Mouse (Mus musculus) lung, embryonic 15.5 days (tissue): ENCODE data around the gene Ttll11. TPM values are rescaled to one million over a fixed set of nuclear protein-coding genes. Genes with fewer than 3 reads are reported as not detected.

Experiments used
- ATAC-seq: fragments of 200-750 bp; cut with Nextera tagmentation; 2 replicates; pipeline ENCODE4 v1.8.0; 2017; ENCODE audit warnings: moderate number of reproducible peaks, borderline replicate concordance; ENCODE audit not compliant: low FRiP score, low TSS enrichment; ENCODE audit errors: extremely low read depth
- H3K27ac ChIP-seq: fragments of 300-500 bp; sonication (generic); 2 replicates; pipeline ENCODE4 v1.5.1; 2015; ENCODE audit warnings: moderate library complexity, mild to moderate bottlenecking, inconsistent platforms
- H3K27me3 ChIP-seq: fragments of 300-500 bp; sonication (generic); 2 replicates; pipeline ENCODE4 v1.6.1; 2015; ENCODE audit warnings: inconsistent platforms
- H3K36me3 ChIP-seq: fragments of 300-500 bp; sonication (generic); 2 replicates; pipeline ENCODE4 v1.6.1; 2015; ENCODE audit warnings: inconsistent platforms
- H3K4me1 ChIP-seq: fragments of 300-500 bp; sonication (generic); 2 replicates; pipeline ENCODE4 v1.6.1; 2015; ENCODE audit warnings: inconsistent platforms
- H3K4me2 ChIP-seq: fragments of 300-500 bp; sonication (generic); 2 replicates; pipeline ENCODE4 v1.6.1; 2015; ENCODE audit warnings: inconsistent platforms, mild to moderate bottlenecking, moderate library complexity
- H3K4me3 ChIP-seq: fragments of 300-500 bp; sonication (generic); 2 replicates; pipeline ENCODE4 v1.5.1; 2015; ENCODE audit warnings: mild to moderate bottlenecking, inconsistent platforms
- H3K9ac ChIP-seq: fragments of 300-500 bp; sonication (generic); 2 replicates; pipeline ENCODE4 v1.6.1; 2015; ENCODE audit warnings: inconsistent platforms
- H3K9me3 ChIP-seq: fragments of 300-500 bp; sonication (generic); 2 replicates; pipeline ENCODE4 v1.6.1; 2016; ENCODE audit warnings: inconsistent platforms
- WGBS: fragments of 180-500 bp; shearing (Covaris S2); methylation state at CpG from one replicate; pipeline ENCODE4 v1.1.7; 2015; 5-methylcytosine and 5-hydroxymethylcytosine counted together
- polyA plus RNA-seq: library from polyadenylated mRNA; unstranded; fragments of >200 nt; fragmentation: Nextera tagmentation; extraction: Ambion mirVana; gene quantifications from 2 replicates; pipeline ENCODE4 v1.2.1, GENCODE M21; 2015

The Ttll11 gene
- polyA plus RNA-seq, 1 experiment from 2014 or later = 0.77 TPM

DNA sequence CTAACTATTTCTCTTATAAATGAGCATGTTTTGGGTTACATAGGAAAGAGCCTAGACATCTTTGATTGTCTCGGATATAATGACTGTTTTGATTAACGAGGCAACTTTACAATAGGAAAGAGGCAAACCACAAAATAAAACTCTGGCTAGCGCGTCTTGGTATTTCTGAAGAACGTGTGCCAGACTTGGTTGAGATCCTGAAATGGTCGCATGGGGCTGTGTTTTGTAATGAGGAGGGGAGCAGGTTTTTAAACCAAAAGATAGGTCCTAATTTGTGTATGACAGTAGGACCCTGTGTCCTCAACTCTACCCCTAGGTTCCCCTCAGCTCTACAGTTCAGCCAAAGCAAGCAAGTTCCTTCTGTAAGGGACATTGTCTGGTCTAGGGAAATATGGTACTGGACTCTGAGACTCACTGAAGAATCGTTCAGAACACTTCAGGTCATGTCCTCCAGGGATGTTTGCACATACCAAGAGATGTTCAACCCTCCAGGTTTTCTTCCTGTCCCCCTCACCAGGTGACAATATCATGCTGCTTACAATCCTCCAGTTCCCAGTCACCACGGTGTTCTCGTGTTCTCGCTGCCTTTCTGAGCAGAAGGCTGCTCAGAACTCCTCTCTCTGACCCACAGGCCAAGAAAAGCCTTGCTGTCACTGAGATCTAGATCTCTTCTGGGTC lies 147.7 kb downstream of the Ttll11 start:
- Histone ChIP-seq H3K27me3 (no peaks in the 10 kb centered on the region), H3K4me1 (peaks cover 9% of the 10 kb centered on the region; the same call in 1 of the 2 replicates), H3K9me3 (0 out of 2 replicates have a peak, but pooled peaks cover 5% of the 10 kb centered on the region), H3K4me2 (no peak overlapping the region), H3K27ac (no peak overlapping the region), H3K36me3 (no peaks in the 10 kb centered on the region), H3K4me3 (no peak overlapping the region), H3K9ac (no peak overlapping the region)
- no peak for ATAC-seq
- WGBS = 66% methylated on average over 10 of the region's 10 CpGs

DNA sequence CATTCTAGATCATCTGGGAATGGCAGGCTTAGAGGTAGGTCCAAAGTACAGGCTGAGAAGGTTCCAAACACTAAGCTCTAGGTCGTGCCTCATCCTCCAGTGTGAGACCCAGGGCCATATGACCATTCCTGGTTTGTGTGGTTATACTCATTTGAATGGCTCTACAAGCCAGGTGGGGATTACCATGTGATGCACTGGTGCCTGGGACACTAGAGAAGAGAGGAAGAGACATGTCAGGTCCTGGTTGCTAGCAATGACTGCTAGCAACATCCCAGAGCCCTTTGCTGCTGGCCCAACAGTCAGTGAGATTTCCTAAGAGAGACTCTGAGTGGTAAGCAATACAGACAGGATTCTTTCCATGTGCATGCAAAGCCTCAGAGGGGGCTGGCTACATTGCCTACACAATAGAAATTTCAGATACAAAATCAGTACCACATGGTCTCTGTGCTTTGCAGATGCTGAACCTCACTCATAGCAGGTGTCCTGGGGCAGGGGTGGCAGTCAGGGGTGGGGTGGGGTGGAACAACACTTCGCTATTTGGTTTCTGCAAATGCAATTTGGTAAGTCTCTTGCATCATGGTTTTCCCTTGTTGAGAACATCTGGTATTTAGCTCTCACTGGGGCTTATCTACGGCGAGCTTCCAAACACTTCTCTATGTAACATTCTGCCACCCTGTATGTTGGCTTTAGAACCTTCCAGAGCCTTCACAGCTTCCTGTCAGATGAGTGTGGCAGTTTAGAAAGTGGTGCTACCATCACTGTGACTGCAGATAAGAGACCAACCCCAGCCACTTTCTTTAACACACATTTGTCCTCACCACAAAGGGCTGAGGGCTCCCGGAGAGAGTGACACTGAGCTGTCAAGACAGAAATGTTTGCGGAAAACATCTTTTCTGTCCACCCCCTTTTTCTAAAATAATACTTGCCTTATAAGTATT lies 148.5 kb downstream of the Ttll11 start:
- H3K27me3 ChIP-seq = no peaks in the 10 kb centered on the region
- no peaks in the 10 kb centered on the region for H3K36me3 ChIP-seq
- ATAC-seq = no peak
- no peaks in the 10 kb centered on the region for H3K9me3 ChIP-seq
- WGBS = 53% methylated on average over 6 of the region's 6 CpGs
- no peak overlapping the region for H3K9ac ChIP-seq
- peaks cover 9% of the 10 kb centered on the region; the same call in 1 of the 2 replicates for H3K4me1 ChIP-seq
- H3K4me3 ChIP-seq = no peak overlapping the region
- no peak overlapping the region for H3K4me2 ChIP-seq
- no peak overlapping the region for H3K27ac ChIP-seq

DNA sequence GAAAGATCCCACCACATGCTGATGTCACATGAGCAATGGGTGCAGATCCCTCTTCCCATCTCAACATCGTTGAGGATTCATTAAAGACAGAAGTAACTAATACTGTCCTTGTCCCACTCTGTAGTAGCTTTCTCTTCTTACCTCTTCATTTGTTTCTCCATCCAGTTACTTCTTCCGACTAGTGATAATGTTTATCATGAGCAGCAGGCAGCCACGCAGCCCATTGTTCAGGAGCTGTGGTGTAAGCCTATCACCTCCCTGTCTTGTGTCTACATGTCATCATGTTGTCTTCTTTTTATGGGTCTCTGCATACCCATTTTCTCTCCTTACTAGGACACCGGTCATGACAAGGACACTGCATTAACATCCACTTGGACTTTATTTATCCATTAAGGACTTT lies 150.6 kb downstream of the Ttll11 start:
- WGBS = 91% methylated on average over 4 of the region's 4 CpGs
- no peak overlapping the region for H3K27ac ChIP-seq
- no peak overlapping the region for H3K4me2 ChIP-seq
- no peaks in the 10 kb centered on the region for H3K27me3 ChIP-seq
- no peaks in the 10 kb centered on the region for H3K9me3 ChIP-seq
- no peak for ATAC-seq
- peaks cover 9% of the 10 kb centered on the region; the same call in 1 of the 2 replicates for H3K4me1 ChIP-seq
- H3K4me3 ChIP-seq = no peak overlapping the region
- H3K36me3 ChIP-seq = no peaks in the 10 kb centered on the region
- H3K9ac ChIP-seq = no peak overlapping the region

GRCm38 (mm10) chr2:35827886-35828285 lies 151.8 kb downstream of the Ttll11 start:
- no peak overlapping the region for H3K27ac ChIP-seq
- H3K27me3 ChIP-seq = no peaks in the 10 kb centered on the region
- no peaks in the 10 kb centered on the region for H3K36me3 ChIP-seq
- ATAC-seq = no peak
- H3K4me2 ChIP-seq = no peak overlapping the region
- H3K9me3 ChIP-seq = no peaks in the 10 kb centered on the region
- 61% methylated on average over 4 of the region's 4 CpGs for WGBS
- peaks cover 6% of the 10 kb centered on the region; the same call in 1 of the 2 replicates for H3K4me1 ChIP-seq
- no peak overlapping the region for H3K4me3 ChIP-seq
- no peak overlapping the region for H3K9ac ChIP-seq

- Histone ChIP-seq H3K27ac (no peak overlapping the region), H3K27me3 (no peaks in the 10 kb centered on the region), H3K9me3 (no peaks in the 10 kb centered on the region), H3K4me3 (no peak overlapping the region), H3K9ac (no peak overlapping the region), H3K4me2 (no peak overlapping the region), H3K4me1 (no peaks in the 10 kb centered on the region), H3K36me3 (no peaks in the 10 kb centered on the region)
- ATAC-seq = no peak
- 63% methylated on average over 7 of the region's 7 CpGs for WGBS
Measured at GRCm38 (mm10) chr2:35825157-35825556, 154.6 kb downstream of the Ttll11 start.

- no peak overlapping the region for H3K9ac ChIP-seq
- ATAC-seq = no peak
Measured at GRCm38 (mm10) chr2:35823589-35823988, 156.1 kb downstream of the Ttll11 start.

GRCm38 (mm10) chr2:35818883-35819282 lies 160.8 kb downstream of the Ttll11 start:
- H3K9ac ChIP-seq = no peak overlapping the region
- no peaks in the 10 kb centered on the region for H3K4me1 ChIP-seq
- H3K4me3 ChIP-seq = no peak overlapping the region
- H3K36me3 ChIP-seq = no peaks in the 10 kb centered on the region
- no peaks in the 10 kb centered on the region for H3K9me3 ChIP-seq
- H3K27ac ChIP-seq = no peak overlapping the region
- H3K27me3 ChIP-seq = no peaks in the 10 kb centered on the region
- 34% methylated on average over 2 of the region's 2 CpGs for WGBS
- no peak for ATAC-seq
- H3K4me2 ChIP-seq = no peak overlapping the region

More at GRCm38 (mm10) chr2:35823589-35823988, 156.1 kb downstream of the Ttll11 start:
- WGBS = 83% methylated on average over 6 of the region's 6 CpGs
- no peak overlapping the region for H3K27ac ChIP-seq
- no peaks in the 10 kb centered on the region for H3K4me1 ChIP-seq
- H3K4me2 ChIP-seq = no peak overlapping the region
- no peaks in the 10 kb centered on the region for H3K27me3 ChIP-seq
- no peak overlapping the region for H3K4me3 ChIP-seq
- H3K36me3 ChIP-seq = no peaks in the 10 kb centered on the region
- H3K9me3 ChIP-seq = no peaks in the 10 kb centered on the region

GRCm38 (mm10) chr2:35816056-35816661 lies 163.6 kb downstream of the Ttll11 start:
- Histone ChIP-seq H3K36me3 (no peaks in the 10 kb centered on the region), H3K9me3 (no peaks in the 10 kb centered on the region), H3K4me2 (no peak overlapping the region), H3K9ac (no peak overlapping the region), H3K27me3 (no peaks in the 10 kb centered on the region), H3K4me3 (no peak overlapping the region), H3K4me1 (no peaks in the 10 kb centered on the region), H3K27ac (no peak overlapping the region)
- WGBS = 57% methylated on average over 5 of the region's 5 CpGs
- no peak for ATAC-seq

DNA sequence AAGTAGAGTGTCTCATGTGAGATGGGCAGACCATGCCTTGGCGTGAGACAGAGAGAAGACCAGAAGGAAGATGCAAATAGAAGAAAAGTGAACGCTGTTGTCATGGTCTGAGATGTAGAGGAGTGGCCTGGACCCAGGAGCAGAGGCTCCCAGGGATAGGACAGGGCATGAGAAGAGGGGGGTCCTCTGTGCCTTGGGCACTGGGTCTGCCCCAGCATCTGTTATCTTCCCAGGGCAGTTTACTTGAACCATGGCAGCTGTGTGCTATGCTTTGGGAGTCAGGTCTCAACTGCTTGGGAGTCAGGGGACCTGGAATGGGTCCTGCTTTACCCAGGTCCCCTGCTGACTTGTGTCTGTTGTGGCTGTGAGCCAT lies 167.2 kb downstream of the Ttll11 start:
- H3K4me2 ChIP-seq = no peak overlapping the region
- no peaks in the 10 kb centered on the region; the same call in 1 of the 2 replicates for H3K27me3 ChIP-seq
- no peak overlapping the region for H3K27ac ChIP-seq
- WGBS = 53% methylated on average over 2 of the region's 2 CpGs
- no peaks in the 10 kb centered on the region for H3K9me3 ChIP-seq
- H3K4me3 ChIP-seq = no peak overlapping the region
- H3K36me3 ChIP-seq = no peaks in the 10 kb centered on the region
- no peaks in the 10 kb centered on the region for H3K4me1 ChIP-seq
- no peak overlapping the region for H3K9ac ChIP-seq
- no peak for ATAC-seq

- Histone ChIP-seq H3K4me2 (no peak overlapping the region), H3K9ac (no peak overlapping the region), H3K4me1 (no peaks in the 10 kb centered on the region), H3K4me3 (no peak overlapping the region), H3K36me3 (no peaks in the 10 kb centered on the region), H3K27ac (no peak overlapping the region), H3K27me3 (no peaks in the 10 kb centered on the region; the same call in 1 of the 2 replicates), H3K9me3 (no peaks in the 10 kb centered on the region)
- WGBS = 40% methylated on average over 14 of the region's 14 CpGs
- no peak for ATAC-seq
Measured at GRCm38 (mm10) chr2:35811801-35812560, 167.7 kb downstream of the Ttll11 start.

DNA sequence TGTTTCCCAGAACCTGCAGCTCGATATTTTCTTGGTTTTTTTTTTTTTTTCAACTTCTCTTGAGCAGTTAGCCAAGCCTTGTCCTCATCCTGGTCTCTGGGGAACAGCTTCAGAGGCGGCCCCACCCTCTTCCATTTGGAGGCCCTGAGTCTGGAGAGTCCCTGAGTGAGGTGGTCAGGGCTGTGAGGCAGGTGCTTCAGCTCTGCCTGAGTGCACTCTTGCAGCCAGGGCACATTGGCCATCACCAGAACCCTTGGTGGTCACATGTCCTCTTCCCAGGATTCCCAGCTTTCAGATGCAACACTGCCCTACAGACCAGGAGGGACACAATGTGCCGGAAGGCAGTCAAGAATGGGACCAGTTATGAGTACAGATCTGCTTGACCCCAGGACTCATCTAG lies 169.7 kb downstream of the Ttll11 start:
- Histone ChIP-seq H3K36me3 (no peaks in the 10 kb centered on the region), H3K4me3 (no peak overlapping the region), H3K4me1 (no peaks in the 10 kb centered on the region), H3K27me3 (no peaks in the 10 kb centered on the region; the same call in 1 of the 2 replicates), H3K9ac (no peak overlapping the region), H3K27ac (no peak overlapping the region), H3K4me2 (no peak overlapping the region), H3K9me3 (no peaks in the 10 kb centered on the region)
- ATAC-seq = no peak
- 54% methylated on average over 3 of the region's 3 CpGs for WGBS
